Mouse (Mus musculus) forebrain, embryonic 14.5 days (tissue): ENCODE measurements around the gene Cap1. TPM values are rescaled to one million over a fixed set of nuclear protein-coding genes. Genes with fewer than 3 reads are reported as not detected.
"Not testable (repeated sequence)": the region's sequence is repeated elsewhere in the genome, so short reads cannot be mapped to it uniquely, and the experiment has no call there.

Source experiments
- ATAC-seq: fragments of 200-750 bp; cut with Nextera tagmentation; 2 replicates; pipeline ENCODE4 v1.8.0; 2017; ENCODE audit warnings: mild to moderate bottlenecking, moderate library complexity
- DNase-seq: peaks from one replicate; pipeline ENCODE4 v3.0.0-alpha.2; 2015; ENCODE audit warnings: low spot score
- H3K27ac ChIP-seq: fragments of 300-500 bp; sonication (generic); 2 replicates; pipeline ENCODE4 v1.5.1; 2014; ENCODE audit warnings: low read depth, mild to moderate bottlenecking, control low read depth, low read length, moderate library complexity
- H3K27me3 ChIP-seq: fragments of 300-500 bp; sonication (generic); replicated peaks from 2 replicates; pipeline ENCODE4 v1.6.1; 2014; ENCODE audit warnings: low read length, control low read depth, mixed read lengths; ENCODE audit not compliant: control insufficient read depth, insufficient read depth
- H3K36me3 ChIP-seq: fragments of 300-500 bp; sonication (generic); 2 replicates; pipeline ENCODE4 v1.6.1; 2014; ENCODE audit warnings: low read length, control low read depth; ENCODE audit not compliant: control insufficient read depth, insufficient read depth
- H3K4me1 ChIP-seq: fragments of 300-500 bp; sonication (generic); 2 replicates; pipeline ENCODE4 v1.6.1; 2014; ENCODE audit warnings: antibody characterized with exemption, low read length, control low read depth; ENCODE audit not compliant: control insufficient read depth, insufficient read depth
- H3K4me2 ChIP-seq: fragments of 300-500 bp; sonication (generic); 2 replicates; pipeline ENCODE4 v1.6.1; 2014; ENCODE audit warnings: mild to moderate bottlenecking, control low read depth, low read length
- H3K4me3 ChIP-seq: fragments of 300-500 bp; sonication (generic); 2 replicates; pipeline ENCODE4 v1.5.1; 2014; ENCODE audit warnings: low read depth, low read length, control low read depth
- H3K9ac ChIP-seq: fragments of 300-500 bp; sonication (generic); 2 replicates; pipeline ENCODE4 v1.6.1; 2014; ENCODE audit warnings: mild to moderate bottlenecking, low read length, control low read depth, moderate library complexity
- H3K9me3 ChIP-seq: fragments of 300-500 bp; sonication (generic); replicated peaks from 2 replicates; pipeline ENCODE4 v1.6.1; 2016; ENCODE audit warnings: low read length, control low read depth, mixed read lengths; ENCODE audit not compliant: control insufficient read depth
- WGBS: fragments of 180-500 bp; shearing (Covaris S2); extraction: QIAGEN DNeasy Blood & Tissue Kit; methylation state at CpG from one replicate; pipeline ENCODE4 v1.1.7; 2014; 5-methylcytosine and 5-hydroxymethylcytosine counted together
- polyA plus RNA-seq: library from polyadenylated mRNA; unstranded; fragments of >200 nt; fragmentation: Nextera tagmentation; extraction: Ambion mirVana; gene quantifications from 2 replicates; pipeline ENCODE4 v1.2.1, GENCODE M21; 2014

The Cap1 gene
- polyA plus RNA-seq, 1 experiment from 2014 or later: 77.7 TPM

DNA sequence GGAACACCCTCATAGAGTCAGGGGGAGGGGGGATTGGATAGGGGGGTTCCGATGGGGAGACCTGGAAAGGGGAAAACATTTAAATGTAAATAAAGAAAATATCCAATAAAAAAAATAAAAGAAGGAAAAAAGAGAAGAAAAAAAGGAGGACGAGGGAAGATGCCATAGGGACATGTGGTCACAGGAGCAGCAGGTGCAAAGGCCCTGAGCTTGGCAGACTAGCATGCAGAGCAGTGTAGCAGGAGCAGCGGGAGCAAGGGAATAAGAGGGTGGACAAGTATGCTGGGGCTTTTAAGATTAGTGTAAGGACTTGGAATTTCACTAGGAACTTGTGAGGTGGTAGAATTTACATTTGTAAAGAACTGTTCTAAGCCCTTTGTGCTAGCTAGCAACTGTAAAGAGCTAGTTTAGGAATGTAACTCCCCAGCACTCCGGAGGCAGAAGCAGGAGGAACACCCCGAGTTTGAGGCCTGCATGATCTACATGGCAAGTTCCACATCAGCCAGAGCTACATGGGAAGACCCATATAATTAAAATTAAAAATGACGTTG is 48.6 kb downstream of the Cap1 start:
- ATAC-seq: no peak
- no peak overlapping the region for H3K27ac ChIP-seq
- WGBS: 64% methylated on average over 6 of the region's 6 CpGs
- H3K9me3 ChIP-seq: no peaks in the 10 kb centered on the region
- H3K4me1 ChIP-seq: peaks cover 16% of the 10 kb centered on the region
- no peak overlapping the region for H3K9ac ChIP-seq
- peaks cover 8% of the 10 kb centered on the region; the same call in 1 of the 2 replicates for H3K36me3 ChIP-seq
- no peak for DNase-seq
- no peaks in the 10 kb centered on the region for H3K27me3 ChIP-seq
- H3K4me2 ChIP-seq: peak overlapping the region; percentile 57
- no peak overlapping the region for H3K4me3 ChIP-seq

DNA sequence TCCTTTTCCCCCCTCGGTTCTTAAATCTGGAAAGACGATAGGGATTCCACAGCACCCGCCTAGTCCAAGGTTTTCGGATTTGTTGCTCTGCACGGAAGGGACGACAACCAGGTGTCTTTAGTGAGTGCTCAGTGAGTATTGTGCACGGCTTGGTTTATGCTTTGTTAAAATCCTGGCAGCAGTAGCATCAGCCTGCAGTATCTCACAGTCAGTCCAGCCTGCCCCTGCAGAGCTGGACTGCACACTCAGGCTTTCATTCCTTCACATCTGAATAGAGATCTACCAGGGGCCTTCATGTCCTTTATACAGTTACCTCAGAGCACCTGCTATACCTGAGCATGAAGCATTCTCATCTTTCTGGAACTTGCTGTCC is 49.5 kb downstream of the Cap1 start:
- peak; percentile 21 for ATAC-seq
- 0% methylated on average over 7 of the region's 7 CpGs for whole genome bisulfite sequencing
- DNase-seq: no peak

DNA sequence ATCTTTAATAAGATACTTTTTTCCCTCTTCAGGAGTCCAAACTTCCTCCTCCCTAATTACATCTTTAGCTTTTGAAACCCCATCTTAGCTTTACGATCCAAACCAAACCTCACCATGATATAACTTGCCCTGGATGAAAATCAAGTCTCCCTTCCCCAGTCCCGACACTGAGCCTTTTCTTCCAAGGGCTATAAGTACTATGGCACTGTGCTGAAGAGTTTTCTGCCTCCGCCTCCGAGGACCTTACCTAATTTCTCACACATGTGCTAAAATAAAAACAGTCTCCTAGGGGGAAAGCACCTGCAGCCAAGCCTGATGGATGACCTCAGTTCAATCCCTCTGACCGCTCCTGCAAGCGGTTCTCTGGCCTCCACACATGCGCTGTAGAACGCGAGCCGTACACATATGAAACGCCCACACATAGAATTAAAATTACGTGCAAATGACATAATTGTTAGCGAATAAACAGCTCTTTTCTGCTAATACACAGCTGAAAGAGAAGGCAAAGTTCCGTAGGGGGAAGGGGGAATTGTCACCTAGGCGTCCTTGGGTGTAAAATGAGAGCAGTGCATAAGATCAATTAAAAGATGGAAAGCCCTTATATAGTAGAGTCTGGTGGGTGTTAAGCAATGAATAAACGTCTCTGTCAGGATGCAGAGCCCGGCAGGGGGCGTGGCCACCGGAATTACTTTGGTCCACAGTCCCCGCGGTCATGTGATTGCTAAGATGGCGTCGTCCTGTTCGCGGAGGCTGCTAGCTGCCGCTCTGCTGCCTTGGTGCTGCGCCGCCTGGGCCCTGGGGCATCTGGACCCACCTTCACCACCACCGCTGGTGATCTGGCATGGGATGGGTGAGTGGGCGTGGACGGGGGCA is 50.1 kb downstream of the Cap1 start, which contains the start of gene Ppt1:
Gene Ppt1, plus strand, starts transcription at position 713 of the 873 bp plus-strand sequence.
- H3K4me2 ChIP-seq: peak within 1 kb of the TSS; percentile 57
- H3K9me3 ChIP-seq: no peaks in the 10 kb centered on the region
- 3% methylated on average over 31 of the region's 31 CpGs for WGBS
- H3K4me1 ChIP-seq: peaks cover 21% of the 10 kb centered on the region
- no peaks in the 10 kb centered on the region for H3K27me3 ChIP-seq
- peak within 1 kb of the TSS; percentile 76 for H3K9ac ChIP-seq
- no peaks in the 10 kb centered on the region for H3K36me3 ChIP-seq
- H3K4me3 ChIP-seq: peak within 1 kb of the TSS; percentile 59
- ATAC-seq: peak; percentile 95
- peak within 1 kb of the TSS; percentile 81 for H3K27ac ChIP-seq
- DNase-seq: peak; percentile 97

More for the DNA sequence above, 49.5 kb downstream of the Cap1 start:
- peak overlapping the region; percentile 76 for H3K9ac ChIP-seq
- peaks cover 21% of the 10 kb centered on the region for H3K4me1 ChIP-seq
- H3K4me2 ChIP-seq: peak overlapping the region; percentile 57
- H3K27me3 ChIP-seq: no peaks in the 10 kb centered on the region
- H3K36me3 ChIP-seq: peaks cover under 1% of the 10 kb centered on the region; the same call in 1 of the 2 replicates
- H3K4me3 ChIP-seq: peak overlapping the region; percentile 59
- H3K27ac ChIP-seq: peak overlapping the region; percentile 81
- no peaks in the 10 kb centered on the region for H3K9me3 ChIP-seq

DNA sequence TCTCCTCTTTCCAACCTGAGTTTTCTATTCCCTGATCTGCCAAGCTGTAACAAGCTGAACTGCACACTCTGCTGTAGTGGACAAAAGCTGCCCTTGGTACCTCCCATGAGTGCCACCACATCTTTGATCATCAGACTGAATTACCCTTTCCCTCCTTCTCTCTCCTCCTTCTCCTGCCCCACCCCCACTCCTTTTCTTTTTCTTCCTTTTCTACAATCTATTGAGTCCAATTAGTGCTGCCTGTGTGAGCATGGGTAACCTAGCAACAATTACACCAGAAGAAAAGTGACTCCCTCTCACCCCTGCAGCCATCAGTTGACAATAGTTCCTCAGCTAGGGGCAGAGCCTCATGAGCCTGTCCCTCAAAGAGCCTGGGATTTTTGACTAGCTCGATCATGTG is 54.0 kb downstream of the Cap1 start:
- H3K27me3 ChIP-seq: no peaks in the 10 kb centered on the region
- WGBS: 0% methylated on average over 1 of the region's 1 CpGs
- ATAC-seq (peak; percentile 32), DNase-seq (peak; percentile 69)
- no peaks in the 10 kb centered on the region for H3K9me3 ChIP-seq
- H3K27ac ChIP-seq: peak overlapping the region; percentile 35; the same call in 1 of the 2 replicates
- no peaks in the 10 kb centered on the region for H3K36me3 ChIP-seq
- no peak overlapping the region for H3K9ac ChIP-seq
- H3K4me2 ChIP-seq: no peak overlapping the region
- H3K4me3 ChIP-seq: no peak overlapping the region
- H3K4me1 ChIP-seq: peaks cover 15% of the 10 kb centered on the region

DNA sequence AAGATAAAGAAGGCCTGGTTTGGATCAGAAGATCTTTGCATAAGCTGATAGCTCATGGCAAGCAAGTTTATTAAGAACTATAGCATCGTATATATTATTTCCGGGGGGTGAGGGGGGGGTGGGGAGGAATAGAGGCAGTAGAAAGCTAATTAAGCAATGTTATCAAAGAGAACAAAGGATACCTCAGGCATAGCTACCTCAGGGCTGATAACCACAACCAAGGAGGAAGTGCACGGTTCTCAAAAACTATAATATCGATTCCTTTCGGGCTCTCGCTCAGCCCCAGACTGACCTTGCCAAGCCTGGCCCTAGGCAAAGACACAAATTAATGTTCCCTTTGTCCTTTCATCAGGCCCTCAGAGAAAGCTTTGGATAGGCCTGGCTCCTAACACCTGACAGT is 56.5 kb downstream of the Cap1 start:
- H3K4me2 ChIP-seq: no peak overlapping the region
- no peaks in the 10 kb centered on the region for H3K27me3 ChIP-seq
- DNase-seq: no peak
- no peaks in the 10 kb centered on the region for H3K36me3 ChIP-seq
- H3K4me3 ChIP-seq: no peak overlapping the region
- H3K9me3 ChIP-seq: no peaks in the 10 kb centered on the region
- H3K4me1 ChIP-seq: peaks cover 5% of the 10 kb centered on the region; the same call in 1 of the 2 replicates
- H3K9ac ChIP-seq: no peak overlapping the region
- no peak for ATAC-seq
- WGBS: 85% methylated on average over 6 of the region's 6 CpGs
- no peak overlapping the region for H3K27ac ChIP-seq

DNA sequence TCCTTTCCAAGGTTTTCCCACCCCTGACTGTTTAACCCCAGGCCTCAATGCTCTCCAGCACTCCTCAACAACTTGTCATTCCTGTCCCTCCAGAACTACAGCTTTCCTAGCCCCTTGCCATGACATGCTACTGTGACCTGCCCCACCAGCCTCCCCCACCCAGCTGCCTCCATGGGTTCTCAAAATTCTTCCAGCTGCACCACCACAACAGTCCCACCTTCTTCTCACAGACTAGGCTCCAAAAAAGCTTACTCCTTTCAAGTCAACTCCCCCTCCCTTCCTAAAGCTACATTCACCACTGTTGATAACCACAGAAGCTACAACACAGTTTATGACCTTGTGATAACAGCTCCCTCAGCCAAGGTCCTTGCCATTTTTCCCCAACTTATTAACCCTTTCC is 58.2 kb downstream of the Cap1 start:
- H3K4me3 ChIP-seq: no peak overlapping the region
- peaks cover 5% of the 10 kb centered on the region; the same call in 1 of the 2 replicates for H3K4me1 ChIP-seq
- H3K27me3 ChIP-seq: no peaks in the 10 kb centered on the region
- H3K9ac ChIP-seq: no peak overlapping the region
- H3K36me3 ChIP-seq: no peaks in the 10 kb centered on the region
- H3K9me3 ChIP-seq: no peaks in the 10 kb centered on the region
- ATAC-seq: no peak
- no peak overlapping the region for H3K27ac ChIP-seq
- no peak for DNase-seq
- H3K4me2 ChIP-seq: no peak overlapping the region

DNA sequence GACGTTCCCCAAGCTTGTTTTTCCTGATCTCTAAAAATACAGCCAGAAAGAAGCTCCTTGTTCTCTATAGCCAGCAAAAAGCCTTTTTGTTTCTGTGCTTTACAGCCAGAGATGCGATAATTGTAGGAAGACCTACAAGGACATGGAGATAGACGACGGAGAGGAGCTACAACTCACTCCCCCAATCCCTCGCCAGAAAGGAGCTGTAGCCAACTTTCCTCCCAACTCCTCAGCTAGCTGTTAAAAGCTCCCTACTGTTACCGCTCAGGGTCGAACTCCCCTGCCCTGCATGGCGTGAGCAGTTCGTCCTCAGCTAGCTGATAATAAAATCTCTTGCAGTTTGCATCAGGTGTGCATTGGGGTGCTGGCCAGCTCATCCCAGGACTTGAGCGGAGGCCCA is 64.9 kb downstream of the Cap1 start:
- ATAC-seq, H3K9me3 ChIP-seq, H3K9ac ChIP-seq, H3K27ac ChIP-seq, H3K4me3 ChIP-seq, DNase-seq, H3K4me2 ChIP-seq, H3K27me3 ChIP-seq, H3K4me1 ChIP-seq, H3K36me3 ChIP-seq: not testable (repeated sequence)
- WGBS: 35% methylated on average over 10 of the region's 10 CpGs

DNA sequence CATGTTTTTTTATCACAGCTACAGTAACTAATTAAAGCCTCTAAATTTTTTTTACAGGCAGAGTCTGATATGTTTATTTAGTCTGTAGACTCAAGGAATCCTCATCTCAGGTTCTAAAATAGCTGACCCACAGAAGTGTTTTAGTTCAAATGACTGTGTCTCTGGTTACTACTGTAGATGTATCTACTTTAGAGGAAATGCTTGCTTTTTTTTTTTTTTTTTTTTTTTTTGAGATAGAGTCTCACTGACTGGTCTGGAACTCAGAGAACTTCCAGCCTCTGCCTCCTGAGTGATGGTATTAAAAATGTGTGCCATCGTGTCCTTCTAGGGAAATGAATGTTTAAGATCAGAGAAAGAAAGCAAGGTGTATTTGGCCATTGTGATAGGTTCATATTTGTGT is 69.7 kb downstream of the Cap1 start:
- Histone ChIP-seq H3K4me2 (no peak overlapping the region), H3K36me3 (no peaks in the 10 kb centered on the region), H3K9ac (no peak overlapping the region), H3K9me3 (no peaks in the 10 kb centered on the region), H3K27ac (no peak overlapping the region), H3K27me3 (no peaks in the 10 kb centered on the region), H3K4me3 (no peak overlapping the region), H3K4me1 (no peaks in the 10 kb centered on the region)
- 90% methylated on average over 1 of the region's 1 CpGs for WGBS
- ATAC-seq: no peak
- DNase-seq: no peak

DNA sequence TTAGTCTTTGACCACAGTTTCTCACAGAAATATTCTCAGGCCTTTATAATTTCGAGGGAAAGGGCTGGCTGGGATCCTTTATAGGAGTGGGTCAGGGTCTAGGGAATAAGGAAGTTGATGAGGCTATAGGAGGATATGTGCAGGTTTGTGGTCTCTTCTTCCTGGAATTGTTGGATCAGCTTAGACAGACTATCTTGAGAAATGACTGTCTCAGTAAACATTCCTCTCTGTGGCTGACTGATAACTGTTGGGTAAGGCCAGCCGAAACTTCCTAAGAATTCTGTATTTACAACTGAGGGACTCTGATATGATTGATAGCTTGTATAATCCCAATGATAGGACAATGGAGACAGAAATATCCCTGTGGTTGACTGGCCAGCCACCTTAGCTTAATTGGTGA is 74.0 kb downstream of the Cap1 start:
- no peaks in the 10 kb centered on the region for H3K36me3 ChIP-seq
- no peak overlapping the region for H3K4me2 ChIP-seq
- no peaks in the 10 kb centered on the region for H3K9me3 ChIP-seq
- ATAC-seq (no peak), DNase-seq (no peak)
- no peak overlapping the region for H3K9ac ChIP-seq
- H3K27ac ChIP-seq: no peak overlapping the region
- no peaks in the 10 kb centered on the region for H3K27me3 ChIP-seq
- 74% methylated on average over 2 of the region's 2 CpGs for WGBS
- H3K4me3 ChIP-seq: no peak overlapping the region
- no peaks in the 10 kb centered on the region for H3K4me1 ChIP-seq
